Mouse (Mus musculus) embryonic fibroblast, embryonic 13.5 days (primary cell): ENCODE measurements around the gene Ankar.

Source experiments
- CTCF ChIP-seq: IDR thresholded peaks from 2 replicates; pipeline ENCODE4 v1.5.1; 2011; ENCODE audit warnings: mild to moderate bottlenecking, control low read depth, low read length, moderate library complexity, borderline replicate concordance; ENCODE audit not compliant: insufficient read depth
- POLR2A ChIP-seq: IDR thresholded peaks from 2 replicates; pipeline ENCODE4 v1.6.1; 2011; ENCODE audit warnings: low read depth, mild to moderate bottlenecking, control low read depth, low read length, moderate library complexity

GRCm38 (mm10) chr1:72635221-72635620 is 65.2 kb downstream of the Ankar start:
- TF ChIP-seq CTCF (no peak), POLR2A (no peak)
